Mouse (Mus musculus) ZHBTc4 (cell line): ENCODE data around the gene P2rx3.

Experiments
- DNase-seq: peaks from one replicate; pipeline ENCODE4 v3.0.0-alpha.2; 2011; ENCODE audit warnings: low read depth, low spot score

P2rx3 gene

DNA sequence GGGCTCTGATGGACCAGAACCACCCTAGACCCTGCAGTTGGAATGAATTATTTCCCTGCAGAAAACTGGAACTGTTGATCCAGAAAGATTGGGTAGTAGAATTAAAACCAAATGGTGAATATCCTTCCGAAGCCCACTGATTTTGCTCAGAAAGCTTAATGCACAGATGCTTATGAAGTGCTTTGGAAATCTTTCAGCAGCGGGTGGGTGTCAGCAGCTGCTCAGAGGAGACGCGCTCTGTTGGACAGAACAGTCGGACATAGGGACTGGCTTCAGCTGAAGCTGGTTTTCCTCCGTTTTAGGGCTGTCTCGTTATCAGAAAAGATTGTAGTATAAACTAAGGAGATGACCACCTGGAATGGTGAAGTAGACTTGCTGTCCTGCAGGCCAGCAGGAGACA lies 6.4 kb upstream of the P2rx3 start:
- DNase-seq, result no peak

- DNase-seq, result peak; percentile 15
Measured at GRCm38 (mm10) chr2:85038336-85038735, 1.1 kb upstream of the P2rx3 start.

GRCm38 (mm10) chr2:85036507-85037046 lies 685 bp downstream of the P2rx3 start:
- no peak for DNase-seq

- DNase-seq, result no peak
Measured at GRCm38 (mm10) chr2:85034169-85034568, 3.1 kb downstream of the P2rx3 start.

- no peak for DNase-seq
Measured at GRCm38 (mm10) chr2:85033121-85033520, 4.1 kb downstream of the P2rx3 start.

DNA sequence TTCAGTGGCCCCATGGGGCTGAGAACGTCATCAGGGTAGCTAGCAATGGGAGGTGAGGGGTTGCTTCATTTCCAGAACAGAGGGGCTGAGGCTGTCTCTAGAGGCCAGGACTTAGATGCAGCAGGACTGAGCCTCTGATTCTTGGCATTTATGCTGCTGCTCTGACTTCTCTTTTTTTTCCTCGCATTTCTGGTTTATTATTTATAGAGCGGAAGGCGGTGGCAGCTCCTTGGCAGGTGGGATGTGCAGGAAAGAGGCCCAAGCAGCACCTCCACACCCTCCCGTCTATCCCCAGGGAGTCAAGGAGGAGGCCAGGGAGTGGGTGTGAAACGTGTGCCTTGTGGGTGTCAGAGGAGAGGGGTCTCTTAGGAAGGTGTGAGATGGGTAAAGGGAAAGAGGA lies 6.3 kb downstream of the P2rx3 start:
- no peak for DNase-seq

DNA sequence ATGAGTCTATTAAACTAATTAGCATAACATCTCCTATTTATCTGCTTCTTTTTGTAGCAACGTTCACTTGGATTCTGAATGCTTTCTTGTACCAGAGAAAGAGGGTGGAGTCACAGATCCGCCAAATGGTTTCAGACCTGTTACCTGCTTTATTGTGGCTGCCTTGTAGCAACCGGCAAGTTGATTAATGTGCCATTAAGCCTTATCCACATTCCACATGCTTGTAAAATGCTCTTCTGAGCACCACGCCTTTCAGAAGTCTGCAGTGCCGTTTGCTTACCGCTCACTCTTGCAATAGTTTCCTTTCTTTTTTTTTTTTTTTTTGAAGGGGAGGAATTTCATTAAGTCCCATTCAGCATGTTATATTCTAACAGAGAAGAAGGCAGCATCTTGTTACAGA lies 7.4 kb downstream of the P2rx3 start:
- peak; percentile 19 for DNase-seq

GRCm38 (mm10) chr2:85027281-85027680 lies 10.0 kb downstream of the P2rx3 start:
- no peak for DNase-seq

GRCm38 (mm10) chr2:85026178-85026577 lies 11.1 kb downstream of the P2rx3 start:
- DNase-seq, result no peak

DNA sequence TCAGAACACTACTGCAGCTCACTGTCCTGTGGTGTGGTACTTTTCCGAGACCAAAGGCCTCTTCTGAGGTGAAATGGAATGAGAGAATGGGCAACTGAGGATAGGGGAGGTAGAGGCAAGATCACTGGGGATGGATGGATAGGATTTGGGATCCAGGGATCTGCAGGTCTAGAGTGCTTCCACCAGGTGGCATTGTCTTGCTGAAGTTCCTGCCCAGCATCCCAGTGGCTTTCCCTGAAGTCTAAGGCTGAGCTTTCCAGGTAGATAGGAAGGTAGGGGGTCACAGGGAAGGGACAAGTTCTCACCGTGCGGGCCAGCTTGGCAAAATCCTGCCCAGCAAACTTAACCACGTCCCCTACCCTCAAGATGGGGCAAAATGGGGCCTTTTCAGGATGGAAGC lies 15.2 kb downstream of the P2rx3 start:
- DNase-seq, result peak; percentile 56

DNA sequence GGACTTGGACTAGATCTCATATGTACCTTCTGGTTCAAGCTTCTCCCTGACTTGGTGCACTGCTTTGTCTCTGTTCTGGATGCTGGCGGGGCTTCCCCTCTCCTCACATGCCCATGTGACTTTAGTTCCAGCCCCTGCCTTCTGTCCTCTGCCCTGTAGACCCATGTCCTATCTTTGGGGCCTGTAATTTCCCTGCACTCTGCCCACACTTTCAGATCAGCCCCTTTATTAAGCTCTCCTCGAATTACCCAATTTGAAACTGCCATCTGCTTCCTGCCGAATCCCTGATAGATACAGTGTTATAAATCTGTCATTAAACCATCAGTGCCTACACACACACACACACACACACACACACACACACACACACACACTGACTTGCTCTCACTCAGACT lies 22.7 kb downstream of the P2rx3 start:
- no peak for DNase-seq

- no peak for DNase-seq
Measured at GRCm38 (mm10) chr2:85013826-85014587, 23.3 kb downstream of the P2rx3 start.

GRCm38 (mm10) chr2:85012679-85013078 lies 24.6 kb downstream of the P2rx3 start:
- no peak for DNase-seq

DNA sequence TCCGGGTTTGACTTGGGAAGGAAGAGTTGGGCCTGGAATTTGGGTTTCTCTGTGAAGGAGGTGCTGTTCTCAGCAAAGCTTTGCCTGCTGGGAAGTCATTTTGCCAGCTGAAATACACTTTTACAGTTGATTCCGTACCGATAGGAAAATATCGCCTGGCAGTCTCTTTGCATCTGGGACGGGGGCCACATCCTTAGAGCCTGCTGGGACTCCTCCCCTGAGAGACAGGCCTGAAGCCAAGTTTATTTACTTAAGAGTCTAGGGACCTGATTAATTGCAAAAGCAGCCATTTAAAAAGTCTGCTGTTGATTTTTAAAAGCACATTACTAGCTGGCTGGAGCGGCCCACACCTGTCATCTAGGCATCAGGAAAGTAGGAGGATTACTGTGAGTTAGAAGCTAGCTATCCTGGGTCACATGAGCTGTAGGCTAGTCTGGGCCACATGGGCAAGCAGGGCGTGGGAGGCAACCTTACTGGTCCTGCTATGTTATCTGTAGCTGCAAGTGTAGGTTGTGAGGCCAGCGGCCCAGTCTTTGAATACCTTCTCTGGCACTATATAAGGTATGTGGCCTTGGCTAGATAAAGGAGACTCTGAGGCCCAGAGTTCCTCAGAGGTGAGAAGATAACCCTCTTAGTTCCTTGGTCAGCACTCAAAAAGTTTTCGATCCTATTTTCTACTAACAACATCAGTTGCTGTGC lies 25.2 kb downstream of the P2rx3 start:
- no peak for DNase-seq

DNA sequence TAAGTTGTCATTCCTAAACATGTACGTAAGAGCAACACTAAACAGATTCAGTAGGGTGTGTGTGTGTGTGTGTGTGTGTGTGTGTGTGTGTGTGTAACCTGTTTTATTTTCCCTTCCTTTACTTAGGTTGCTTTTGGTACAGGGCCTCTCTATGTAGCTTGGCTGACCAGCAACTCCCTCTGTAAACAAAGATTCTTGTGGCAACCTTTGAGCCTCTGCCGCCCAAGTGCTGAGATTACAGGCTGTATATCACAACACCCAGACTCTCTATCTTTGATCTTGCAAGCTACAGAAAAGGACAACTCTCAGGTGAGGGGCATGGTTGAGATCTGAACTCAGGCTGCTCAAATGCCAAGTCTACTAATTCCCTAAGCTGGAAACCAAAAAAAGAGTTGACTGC lies 28.1 kb downstream of the P2rx3 start:
- no peak for DNase-seq

DNA sequence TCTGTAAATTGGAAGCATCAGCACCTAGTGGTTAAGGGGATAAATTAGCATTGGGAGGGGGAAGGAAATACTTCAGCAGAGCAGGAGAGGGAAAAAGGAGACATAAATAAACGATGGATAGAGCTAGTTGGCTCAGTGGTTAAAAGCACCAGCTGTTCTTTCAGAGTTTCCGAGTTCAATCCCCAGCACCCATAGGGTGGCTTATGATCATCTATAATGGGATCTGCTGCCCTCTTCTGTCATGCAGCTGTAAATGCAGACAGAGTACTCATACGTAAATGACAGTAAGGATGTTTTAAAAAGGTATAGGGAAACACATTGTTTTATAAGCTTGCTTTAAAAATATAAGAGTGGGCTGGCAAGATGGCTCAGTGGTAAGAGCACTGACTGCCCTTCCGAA lies 29.5 kb downstream of the P2rx3 start:
- peak; percentile 58 for DNase-seq

DNA sequence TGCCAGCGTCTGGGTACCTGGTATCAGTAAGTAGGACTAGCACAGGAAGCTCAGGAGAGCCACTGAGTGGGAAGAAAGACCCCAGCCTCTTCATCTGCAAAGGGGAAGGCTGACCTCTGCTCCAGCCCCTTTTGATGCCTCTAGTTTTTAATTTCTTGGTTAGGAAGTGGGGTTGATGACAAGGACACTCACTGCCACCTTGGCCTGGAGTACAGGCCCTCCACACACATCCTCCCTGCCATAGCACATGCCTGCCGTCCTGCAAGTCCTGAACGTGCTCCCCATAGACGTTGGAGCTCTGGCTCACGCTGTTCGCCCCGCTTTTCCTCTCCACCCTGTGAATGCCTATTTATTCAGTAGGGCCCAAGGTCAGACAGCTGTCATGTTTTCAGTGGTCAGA lies 30.7 kb downstream of the P2rx3 start:
- DNase-seq, result no peak

DNA sequence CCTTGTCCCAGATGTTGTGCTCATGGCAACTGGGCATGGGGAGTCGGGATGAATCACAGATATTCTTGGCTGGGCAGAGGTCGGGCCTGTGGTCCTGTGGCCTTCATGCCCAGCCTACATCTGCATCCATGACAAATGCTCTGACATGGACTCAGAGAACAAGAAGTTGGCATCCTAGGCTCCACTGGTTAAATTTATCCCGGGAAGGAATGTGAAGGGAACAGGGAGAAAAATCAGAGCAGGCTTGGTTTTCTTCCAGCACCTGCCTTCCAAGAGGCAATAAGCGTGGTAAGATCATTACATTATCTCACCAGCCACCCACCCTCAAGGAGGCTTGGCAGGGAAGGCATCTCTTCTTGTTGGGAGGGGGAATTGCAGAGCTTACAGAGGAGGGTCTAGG lies 32.9 kb downstream of the P2rx3 start:
- DNase-seq, result no peak

- DNase-seq, result peak; percentile 68
Measured at GRCm38 (mm10) chr2:85002575-85002974, 34.7 kb downstream of the P2rx3 start.

DNA sequence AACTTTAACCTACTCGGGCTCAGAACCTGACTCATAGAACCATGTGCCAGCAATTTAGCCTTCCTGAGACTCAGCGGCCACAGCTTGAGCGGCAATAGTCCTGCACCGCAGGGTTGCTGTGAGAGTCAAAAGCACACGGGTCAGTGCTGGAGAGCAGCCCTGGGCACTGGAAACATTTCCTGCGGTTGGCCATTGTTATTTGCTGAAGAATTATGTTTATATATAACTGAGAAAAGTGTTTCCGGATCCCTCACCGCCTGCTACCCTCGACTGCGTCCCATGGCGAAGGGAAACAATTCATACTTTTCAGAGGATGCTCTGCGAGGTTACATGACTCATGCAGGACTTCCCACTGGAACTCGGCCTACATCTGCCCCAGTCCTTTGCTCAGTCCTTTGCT lies 35.8 kb downstream of the P2rx3 start:
- DNase-seq, result no peak

DNA sequence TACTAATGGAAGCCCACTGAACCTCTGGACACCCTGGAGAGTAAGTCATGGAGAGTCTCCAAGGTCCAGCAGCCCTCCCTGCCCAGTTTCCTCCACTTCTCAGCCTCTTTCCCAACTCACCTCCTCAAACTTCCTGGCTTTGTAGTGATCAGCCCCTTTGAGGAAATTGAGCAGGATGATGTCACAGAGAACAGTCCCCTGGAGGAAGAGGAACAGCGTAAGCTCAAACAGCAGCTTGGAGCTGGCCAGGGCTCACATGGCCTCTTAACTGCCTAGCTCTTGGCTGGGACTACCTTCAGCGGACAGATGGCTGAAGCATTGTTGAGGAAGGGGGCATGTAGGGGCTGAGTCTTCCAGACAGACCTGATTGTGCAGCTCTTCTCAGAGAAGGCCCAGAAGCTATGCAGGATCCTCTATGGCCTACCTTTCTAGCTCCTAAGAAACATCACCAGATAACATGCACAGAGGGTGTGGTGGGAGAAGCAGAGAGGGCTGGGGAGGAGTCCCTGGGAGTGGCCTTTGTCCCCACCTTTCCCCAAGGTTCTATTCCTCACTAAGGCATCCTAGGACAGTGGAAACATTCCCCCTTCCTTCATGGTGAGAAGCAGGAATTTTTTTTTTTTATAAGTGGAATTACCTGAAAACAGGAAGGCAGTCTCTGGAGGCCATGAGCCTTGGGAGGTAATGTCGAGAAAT lies 37.6 kb downstream of the P2rx3 start:
- no peak for DNase-seq

DNA sequence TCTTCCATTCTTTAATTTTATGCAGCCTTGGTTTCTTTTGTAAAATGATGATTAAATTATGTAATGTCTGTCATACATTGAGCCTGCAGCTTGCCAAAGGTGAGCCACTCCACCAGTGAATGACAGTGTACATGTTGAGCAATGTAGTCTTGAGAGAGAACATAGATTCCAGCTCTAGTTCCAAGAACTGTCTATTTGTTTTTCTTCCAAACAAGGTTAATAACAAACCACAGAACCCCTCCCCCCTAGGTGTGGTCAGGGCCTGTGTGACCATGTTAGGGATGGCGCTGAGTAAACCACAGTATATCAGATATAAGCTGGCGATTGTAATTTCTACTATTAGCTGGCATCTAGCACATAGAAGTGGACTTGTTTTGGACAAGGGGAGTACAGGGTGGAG lies 40.9 kb downstream of the P2rx3 start:
- no peak for DNase-seq
